Mouse (Mus musculus): ENCODE measurements around the gene Nudt14. TPM values are rescaled to one million over a fixed set of nuclear protein-coding genes. Genes with fewer than 3 reads are reported as not detected.

The Nudt14 gene
- 10 to 100 TPM in 1 of 4 experiments, 1 to 10 TPM in 3; 7.0 to 11.7 (median 8.5) TPM for total RNA-seq (2022)

GRCm38 (mm10) chr12:112941776-112942713 is at the start of gene Nudt14:
Nudt14 (minus strand) TSS chr12:112942124.
- peak; percentile 73 for DNase-seq (ENCODE audit: low spot score)

- no peak for DNase-seq (ENCODE audit: low spot score)
Observed at GRCm38 (mm10) chr12:112991444-112991843, 49.5 kb upstream of the Nudt14 start.

- no peak for DNase-seq (ENCODE audit: low spot score)
Observed at GRCm38 (mm10) chr12:112990706-112991405, 48.9 kb upstream of the Nudt14 start.

- no peak for DNase-seq (ENCODE audit: low spot score)
Observed at GRCm38 (mm10) chr12:112987877-112988276, 46.0 kb upstream of the Nudt14 start.

GRCm38 (mm10) chr12:112985346-112985745 is 43.4 kb upstream of the Nudt14 start:
- DNase-seq (ENCODE audit: low spot score): no peak

- DNase-seq (ENCODE audit: low spot score): no peak
Observed at GRCm38 (mm10) chr12:112982031-112982430, 40.1 kb upstream of the Nudt14 start.

GRCm38 (mm10) chr12:112977156-112977555 is 35.2 kb upstream of the Nudt14 start:
- DNase-seq (ENCODE audit: low spot score): no peak

GRCm38 (mm10) chr12:112976371-112977073 is 34.6 kb upstream of the Nudt14 start, which contains the start of gene Btbd6:
Btbd6 (plus strand) TSS chr12:112976482.
- DNase-seq (ENCODE audit: low spot score): peak; percentile 83

GRCm38 (mm10) chr12:112974736-112975135 is 32.8 kb upstream of the Nudt14 start:
- DNase-seq (ENCODE audit: low spot score): no peak

- no peak for DNase-seq (ENCODE audit: low spot score)
Observed at GRCm38 (mm10) chr12:112969616-112970015, 27.7 kb upstream of the Nudt14 start.

- no peak for DNase-seq (ENCODE audit: low spot score)
Observed at GRCm38 (mm10) chr12:112968943-112969342, 27.0 kb upstream of the Nudt14 start.

- DNase-seq (ENCODE audit: low spot score): no peak
Observed at GRCm38 (mm10) chr12:112965783-112966182, 23.9 kb upstream of the Nudt14 start.

GRCm38 (mm10) chr12:112961872-112962271 is 19.9 kb upstream of the Nudt14 start:
- no peak for DNase-seq (ENCODE audit: low spot score)

- no peak for DNase-seq (ENCODE audit: low spot score)
Observed at GRCm38 (mm10) chr12:112961428-112961827, 19.5 kb upstream of the Nudt14 start.

- no peak for DNase-seq (ENCODE audit: low spot score)
Observed at GRCm38 (mm10) chr12:112959421-112959820, 17.5 kb upstream of the Nudt14 start.

GRCm38 (mm10) chr12:112958303-112958702 is 16.4 kb upstream of the Nudt14 start:
- DNase-seq (ENCODE audit: low spot score): no peak

GRCm38 (mm10) chr12:112955800-112956199 is 13.9 kb upstream of the Nudt14 start:
- peak; percentile 81 for DNase-seq (ENCODE audit: low spot score)

GRCm38 (mm10) chr12:112952926-112953565 is 11.1 kb upstream of the Nudt14 start:
- DNase-seq (ENCODE audit: low spot score): no peak

- peak; percentile 72 for DNase-seq (ENCODE audit: low spot score)
Observed at GRCm38 (mm10) chr12:112952433-112952832, 10.5 kb upstream of the Nudt14 start.

GRCm38 (mm10) chr12:112951150-112951842 is 9.4 kb upstream of the Nudt14 start:
- no peak for DNase-seq (ENCODE audit: low spot score)

- DNase-seq (ENCODE audit: low spot score): no peak
Observed at GRCm38 (mm10) chr12:112950761-112951129, 8.8 kb upstream of the Nudt14 start.

All from heart, adult 8-10 months (tissue).